Mouse (Mus musculus) brain, embryonic 14.5 days (tissue): ENCODE results near the gene Inmt.

Experiments used
- CTCF ChIP-seq: fragments of 200-500 bp; IDR thresholded peaks from 2 replicates; pipeline ENCODE4 v1.5.1; 2012; ENCODE audit warnings: inconsistent platforms, mild to moderate bottlenecking, moderate library complexity, borderline replicate concordance; ENCODE audit not compliant: insufficient read depth, insufficient read length; ENCODE audit errors: extremely low read depth
- POLR2A ChIP-seq: fragments of 200-500 bp; IDR thresholded peaks from 2 replicates; pipeline ENCODE4 v1.6.1; 2012; ENCODE audit warnings: mild to moderate bottlenecking, inconsistent platforms, borderline replicate concordance; ENCODE audit not compliant: poor library complexity, insufficient read depth, insufficient read length, severe bottlenecking; ENCODE audit errors: extremely low read depth

DNA sequence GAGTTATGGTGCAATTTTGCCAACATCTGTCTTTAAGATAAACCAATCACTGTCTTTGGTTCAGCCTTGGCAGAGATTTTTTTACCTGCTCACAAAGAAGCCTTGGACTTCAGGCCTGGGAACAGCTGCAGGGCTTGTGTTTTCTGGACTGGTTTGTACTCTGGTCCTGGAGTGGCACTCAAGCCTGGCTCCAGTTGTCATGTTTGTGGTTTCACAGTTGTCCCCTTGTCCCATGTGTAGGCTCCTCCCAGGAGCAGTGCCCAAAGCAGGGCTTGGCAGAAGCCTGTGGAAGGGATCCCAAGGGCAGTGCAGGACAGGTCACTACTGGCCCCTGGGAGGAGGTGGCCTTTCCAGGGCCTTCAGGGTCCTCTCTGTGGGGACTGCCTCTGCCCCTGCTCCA is 36.5 kb downstream of the Inmt start:
- no peak for TF ChIP-seq POLR2A
- no peak for TF ChIP-seq CTCF
